ENCODE assay signal across 8 mouse cellular contexts in genomic region chr19:57198029-57198428, GRCm38 (mm10).
DNase-seq lines count a peak whose midpoint lies in the region; ATAC-seq lines count a peak whose summit lies in the region.

No protein-coding gene starts in this region.

- peak overlapping the region; percentile 72 for H3K9ac ChIP-seq in hindbrain, embryonic 13.5 days
- no peak overlapping the region for H3K9ac ChIP-seq in neural tube, embryonic 15.5 days (replicated peaks)

- DNase-seq in cerebellum, adult 11-12 months: peak; percentile 68
- no peak for DNase-seq in cerebellum, adult 11 months
- DNase-seq in left cerebral cortex, postnatal 25 days (ENCODE audit: low spot score in 2 of 2): peak; percentile 35 to 45
- no peak for DNase-seq in left cerebral cortex, adult 8-10 months (ENCODE audit: low spot score in 2 of 2)
- no peak for DNase-seq in gastrocnemius, adult 8-10 months (ENCODE audit: low spot score in 2 of 2)

- H3K4me2 ChIP-seq in hindbrain, embryonic 13.5 days: peak overlapping the region; percentile 80
- peak overlapping the region; percentile 92 for H3K4me2 ChIP-seq in neural tube, embryonic 15.5 days

- peaks cover 14% of the 10 kb centered on the region for H3K27me3 ChIP-seq in hindbrain, embryonic 13.5 days
- peaks cover 8% of the 10 kb centered on the region for H3K27me3 ChIP-seq in neural tube, embryonic 15.5 days (replicated peaks)

- H3K9me3 ChIP-seq in hindbrain, embryonic 13.5 days: no peaks in the 10 kb centered on the region
- H3K9me3 ChIP-seq in neural tube, embryonic 15.5 days (replicated peaks): no peaks in the 10 kb centered on the region

- peak overlapping the region; percentile 76; the same call in 1 of the 2 replicates for H3K27ac ChIP-seq in hindbrain, embryonic 13.5 days
- H3K27ac ChIP-seq in neural tube, embryonic 15.5 days (replicated peaks): peak overlapping the region; percentile 76; the same call in 1 of the 2 replicates

- no peaks in the 10 kb centered on the region for H3K36me3 ChIP-seq in hindbrain, embryonic 13.5 days
- H3K36me3 ChIP-seq in neural tube, embryonic 15.5 days: no peaks in the 10 kb centered on the region

- peaks cover 49% of the 10 kb centered on the region for H3K4me1 ChIP-seq in hindbrain, embryonic 13.5 days (replicated peaks)
- peaks cover 41% of the 10 kb centered on the region for H3K4me1 ChIP-seq in neural tube, embryonic 15.5 days

- no peak for ATAC-seq in hindbrain, embryonic 13.5 days (ENCODE audit: low FRiP score)
- ATAC-seq in neural tube, embryonic 15.5 days (ENCODE audit: low FRiP score): peak; percentile 47; the same call in 1 of the 2 replicates
- ATAC-seq in megakaryocyte, adult 5-6 weeks (ENCODE audit: poor library complexity, severe bottlenecking): no peak

- 43% methylated on average over 5 of the region's 5 CpGs for WGBS in hindbrain, embryonic 13.5 days
- 45% methylated on average over 5 of the region's 5 CpGs for WGBS in neural tube, embryonic 15.5 days

- no peak overlapping the region for H3K4me3 ChIP-seq in hindbrain, embryonic 13.5 days
- peak overlapping the region; percentile 48 for H3K4me3 ChIP-seq in neural tube, embryonic 15.5 days (replicated peaks)

- intact Hi-C loops in left cerebral cortex, postnatal 25 days (cut with DNase I): loop anchor here (1.0 to 2.0 kb wide), 2 partner anchors 35 to 41 kb away; no protein-coding TSS in a partner anchor

Comparison
In these comparisons a context has a peak if more than half of its experiments do, and no peak if none do; other contexts are left out.
1. DNase-seq: peak in cerebellum, adult 11-12 months (single experiment) and left cerebral cortex, postnatal 25 days (2 of 2); none in cerebellum, adult 11 months (single experiment), left cerebral cortex, adult 8-10 months (0 of 2) and gastrocnemius, adult 8-10 months (0 of 2).